Mouse (Mus musculus) forebrain, embryonic 16.5 days (tissue): ENCODE data around the gene Nkx1-1. TPM values are rescaled to one million over a fixed set of nuclear protein-coding genes. Genes with fewer than 3 reads are reported as not detected.

Experiments
- polyA plus RNA-seq: library from polyadenylated mRNA; unstranded; fragments of >200 nt; fragmentation: Nextera tagmentation; extraction: Ambion mirVana; gene quantifications from 2 replicates; pipeline ENCODE4 v1.2.1, GENCODE M21; 2015

Nkx1-1 gene
- polyA plus RNA-seq, 1 experiment from 2014 or later = not detected

Other genes with a start within 250 kb of the Nkx1-1 start
- 3.7 and 5.0 TPM in 2 replicates for gene Spon2, start 215.5 kb downstream of the Nkx1-1 start, polyA plus RNA-seq
- 496 and 540 TPM in 2 replicates for gene Ctbp1, start 159.0 kb downstream of the Nkx1-1 start, polyA plus RNA-seq
- gene Maea, start 98.5 kb downstream of the Nkx1-1 start, polyA plus RNA-seq = 106 and 113 TPM in 2 replicates
- gene Uvssa, start 55.4 kb downstream of the Nkx1-1 start, polyA plus RNA-seq = 8.7 and 9.0 TPM in 2 replicates
- gene Fam53a, start 195.7 kb upstream of the Nkx1-1 start, polyA plus RNA-seq = 39.9 and 41.7 TPM in 2 replicates
- 0.60 and 0.98 TPM in 2 replicates for gene Gm9903, start 195.9 kb upstream of the Nkx1-1 start, polyA plus RNA-seq
- gene Slbp, start 218.6 kb upstream of the Nkx1-1 start, polyA plus RNA-seq = 126 and 130 TPM in 2 replicates
- gene Tacc3, start 224.2 kb upstream of the Nkx1-1 start, polyA plus RNA-seq = 71.9 and 85.2 TPM in 2 replicates
- gene Tmem129, start 224.4 kb upstream of the Nkx1-1 start, polyA plus RNA-seq = 35.4 and 39.1 TPM in 2 replicates